Mouse (Mus musculus) CH12.LX (cell line): ENCODE measurements around the gene Lce1d.

Experiments
- BHLHE40 ChIP-seq: IDR thresholded peaks from 2 replicates; pipeline ENCODE4 v1.6.1; 2011; ENCODE audit warnings: mild to moderate bottlenecking, low read depth, low read length, improper control_type of control experiment
- CTCF ChIP-seq, 2 experiments: IDR thresholded peaks in 1 of 2; conservative IDR thresholded peaks in 1 of 2; 2 replicates each; pipeline ENCODE4 v1.5.1; 2011 to 2012; ENCODE audit warnings: low read depth in 2 of 2, low read length in 2 of 2, improper control_type of control experiment in 1 of 2, inconsistent platforms in 1 of 2, mild to moderate bottlenecking in 1 of 2, moderate library complexity in 1 of 2
- E2F4 ChIP-seq: IDR thresholded peaks from 2 replicates; pipeline ENCODE4 v1.6.1; 2011; ENCODE audit warnings: low read depth, low read length, improper control_type of control experiment; ENCODE audit not compliant: insufficient replicate concordance
- JUN ChIP-seq: IDR thresholded peaks from 2 replicates; pipeline ENCODE4 v1.6.1; 2011; ENCODE audit warnings: low read depth, mild to moderate bottlenecking, low read length, improper control_type of control experiment, moderate library complexity; ENCODE audit not compliant: insufficient read depth
- JUND ChIP-seq: conservative IDR thresholded peaks from 2 replicates; pipeline ENCODE4 v1.6.1; 2011; ENCODE audit warnings: low read depth, low read length, improper control_type of control experiment
- MAX ChIP-seq: IDR thresholded peaks from 2 replicates; pipeline ENCODE4 v1.6.1; 2011; ENCODE audit warnings: low read length, improper control_type of control experiment
- POLR2A ChIP-seq: IDR thresholded peaks from 2 replicates; pipeline ENCODE4 v1.6.1; 2011; ENCODE audit warnings: low read depth, mild to moderate bottlenecking, improper control_type of control experiment, low read length
- SIN3A ChIP-seq: IDR thresholded peaks from 2 replicates; pipeline ENCODE4 v1.6.1; 2012; ENCODE audit warnings: low read length, improper control_type of control experiment, inconsistent platforms
- UBTF ChIP-seq: IDR thresholded peaks from 2 replicates; pipeline ENCODE4 v1.6.1; 2012; ENCODE audit warnings: low read depth, mild to moderate bottlenecking, inconsistent platforms, low read length, improper control_type of control experiment, moderate library complexity

GRCm38 (mm10) chr3:92694613-92695012 lies 7.6 kb upstream of the Lce1d start:
- TF ChIP-seq UBTF (no peak), E2F4 (no peak), CTCF (conservative IDR thresholded peaks at IDR 0.05 in 1 of 2, IDR thresholded peaks at IDR 0.05 in 1 of 2; ENCODE audit: low read depth in 2 of 2, low read length in 2 of 2) (no peak), MAX (no peak), SIN3A (no peak), JUN (no peak), POLR2A (no peak), JUND (no peak), BHLHE40 (no peak)
